Mouse (Mus musculus) bone marrow macrophage, adult 2 months (primary cell): ENCODE results near the gene Tox2.

Experiments
- CTCF ChIP-seq: IDR thresholded peaks from 2 replicates; pipeline ENCODE4 v1.5.1; 2012; ENCODE audit warnings: low read depth, mild to moderate bottlenecking, low read length, moderate library complexity
- POLR2A ChIP-seq: IDR thresholded peaks from 2 replicates; pipeline ENCODE4 v1.6.1; 2012; ENCODE audit warnings: mild to moderate bottlenecking, low read depth, low read length, borderline replicate concordance

GRCm38 (mm10) chr2:163218095-163218494 lies 15.2 kb downstream of the Tox2 start:
- TF ChIP-seq POLR2A (no peak), CTCF (no peak)
